Mouse (Mus musculus) cerebellum, adult 11 months (tissue): ENCODE data around the gene B4gat1.
"Not testable (repeated sequence)": the region's sequence is repeated elsewhere in the genome, so short reads cannot be mapped to it uniquely, and the experiment has no call there.

Experiments
- DNase-seq: peaks from one replicate; pipeline ENCODE4 v3.0.0; 2022

Gene B4gat1

DNA sequence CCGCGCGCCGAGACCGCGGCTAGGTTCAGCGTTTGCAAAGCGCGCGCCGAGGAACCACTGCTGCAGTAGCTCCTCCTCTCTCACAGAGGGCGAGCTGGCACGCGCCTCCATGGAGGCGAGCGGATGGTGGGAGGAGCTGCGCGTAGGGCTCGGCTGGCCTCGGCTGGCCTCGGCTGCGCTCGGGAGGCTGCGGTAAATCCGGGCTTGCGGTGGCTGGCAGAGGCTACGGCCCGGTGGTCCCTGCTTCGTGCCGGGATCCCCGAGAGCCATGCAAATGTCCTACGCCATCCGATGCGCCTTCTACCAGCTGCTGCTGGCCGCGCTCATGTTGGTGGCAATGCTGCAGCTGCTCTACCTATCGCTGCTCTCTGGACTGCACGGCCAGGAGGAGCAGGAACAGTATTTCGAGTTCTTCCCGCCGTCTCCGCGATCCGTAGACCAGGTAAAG lies at the start of gene B4gat1, which contains the start of gene AC124502.3:
TSS of gene B4gat1 (plus strand) at position 118 of the 448 bp plus-strand sequence.
TSS of gene AC124502.3 (plus strand) at position 183 of the 448 bp plus-strand sequence.
- DNase-seq = peak; percentile 92

DNA sequence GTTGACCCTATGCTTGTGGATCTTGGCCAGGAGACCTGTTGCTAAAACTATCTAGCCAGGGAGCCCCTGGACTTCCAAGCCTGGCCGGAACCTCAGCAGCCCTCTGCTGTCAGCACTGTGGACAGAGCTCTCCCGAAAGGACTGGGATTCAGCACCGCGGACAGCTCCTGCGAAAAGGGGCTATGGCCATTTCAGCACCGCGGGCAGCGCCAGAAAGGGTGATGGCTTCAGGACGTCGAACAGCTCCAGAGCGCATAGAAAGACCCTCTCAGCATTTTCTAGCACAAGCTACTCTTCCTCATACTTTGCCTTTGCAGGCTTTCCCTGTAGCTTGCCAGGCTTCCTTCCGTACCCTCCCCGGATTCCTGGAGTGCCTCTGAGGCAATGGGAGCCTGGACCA lies 49.6 kb upstream of the B4gat1 start:
- peak; percentile 35 for DNase-seq

DNA sequence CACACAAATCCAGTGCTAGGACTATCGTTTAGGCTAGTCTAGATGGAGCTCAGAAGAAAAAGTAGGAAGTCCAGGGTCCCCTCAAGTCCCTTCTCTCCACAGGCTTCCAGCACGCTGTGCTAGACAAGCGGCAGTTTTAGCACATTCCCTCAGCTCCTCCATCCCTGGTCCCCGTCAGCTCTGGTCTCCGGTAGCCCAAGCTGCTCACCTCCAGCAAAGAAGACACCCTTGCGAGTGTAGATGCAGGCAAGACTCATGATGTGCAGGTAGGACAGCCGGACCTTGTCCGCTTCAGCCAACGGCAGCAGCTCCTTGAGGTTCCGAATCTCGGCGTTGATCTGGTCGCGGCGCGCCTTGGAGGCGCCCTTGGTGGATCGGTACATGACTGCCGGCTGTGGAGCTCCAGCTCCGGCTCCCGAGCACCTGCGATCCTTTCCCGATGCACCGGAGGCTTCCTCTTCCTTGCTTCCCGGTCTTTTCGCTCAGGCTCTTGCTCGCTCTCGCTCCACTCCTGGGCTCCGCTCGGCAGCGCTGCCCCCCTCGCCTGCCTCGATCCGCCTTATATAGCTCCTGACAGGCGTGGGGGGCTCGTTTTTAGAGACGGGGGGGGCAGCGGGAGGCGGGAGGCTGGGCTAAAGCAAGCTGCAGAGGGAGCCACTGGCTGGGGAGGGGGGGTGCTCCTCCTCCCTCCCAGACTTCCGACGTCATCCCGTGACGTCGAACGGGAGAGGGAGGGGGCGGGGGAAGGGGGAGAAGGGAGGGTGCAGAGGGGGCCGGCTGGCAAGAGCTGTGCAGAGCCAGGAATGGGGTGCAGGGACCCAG lies 49.0 kb upstream of the B4gat1 start:
- peak; percentile 80 for DNase-seq

DNA sequence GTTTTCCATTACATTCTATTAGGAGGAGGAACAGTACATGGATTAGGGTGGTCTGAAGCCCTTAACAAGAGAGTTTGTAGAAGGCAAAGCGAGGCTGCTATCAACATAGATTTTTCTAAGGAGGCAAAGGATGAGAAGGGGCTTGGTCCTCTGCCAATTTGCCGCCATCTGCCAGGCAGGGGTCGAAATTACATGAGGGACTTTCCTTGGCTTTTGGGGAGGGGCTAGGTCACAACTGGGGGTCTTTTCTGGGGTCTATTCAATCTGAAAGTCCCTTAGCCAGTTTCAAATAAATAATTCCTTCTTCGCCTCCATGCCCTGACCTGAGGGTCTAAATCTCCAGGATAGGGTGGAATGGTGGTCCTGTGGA lies 48.4 kb upstream of the B4gat1 start, which contains the start of gene Npas4:
TSS of gene Npas4 (minus strand) at position 61 of the 370 bp plus-strand sequence.
- DNase-seq = no peak

DNA sequence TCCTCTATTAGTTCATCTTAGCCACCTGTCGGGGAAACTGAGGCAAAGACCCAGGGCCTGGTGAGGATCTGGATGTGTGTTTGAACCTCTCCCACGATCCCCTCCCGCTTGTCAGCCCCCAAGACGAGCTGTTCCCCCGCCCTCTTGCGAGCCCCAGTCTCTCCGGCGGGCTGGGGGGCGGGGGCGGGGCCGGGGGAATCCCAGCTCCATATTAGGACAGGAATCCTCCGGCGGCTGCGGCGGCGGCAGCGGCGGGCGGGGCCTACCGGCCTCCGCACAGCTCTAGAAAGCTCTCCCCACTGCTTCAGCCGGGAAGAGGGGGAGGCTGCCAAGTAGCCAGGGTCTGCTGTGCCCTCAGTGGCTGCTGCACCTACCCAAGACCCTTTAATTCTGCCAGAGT lies 47.9 kb upstream of the B4gat1 start:
- DNase-seq = no peak

DNA sequence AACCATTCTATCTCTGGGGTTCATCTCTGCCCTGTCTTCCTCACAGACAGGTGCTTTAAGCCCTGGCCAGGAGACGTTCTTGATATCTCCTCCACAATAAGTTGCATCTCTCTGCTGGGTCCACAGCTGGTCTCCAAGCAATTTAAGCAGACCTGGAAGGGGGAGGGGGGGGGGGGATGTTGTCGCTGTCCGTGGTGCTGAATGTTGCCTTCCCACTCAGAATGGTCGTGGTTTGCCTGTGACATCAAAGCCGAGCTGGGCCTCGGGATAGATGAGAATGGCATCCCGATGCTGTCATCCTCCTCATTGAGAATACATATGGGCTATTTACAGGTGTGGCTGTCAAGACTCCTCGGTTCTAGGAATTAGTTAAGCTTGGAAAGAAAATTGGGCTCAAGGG lies 46.3 kb upstream of the B4gat1 start:
- no peak for DNase-seq

DNA sequence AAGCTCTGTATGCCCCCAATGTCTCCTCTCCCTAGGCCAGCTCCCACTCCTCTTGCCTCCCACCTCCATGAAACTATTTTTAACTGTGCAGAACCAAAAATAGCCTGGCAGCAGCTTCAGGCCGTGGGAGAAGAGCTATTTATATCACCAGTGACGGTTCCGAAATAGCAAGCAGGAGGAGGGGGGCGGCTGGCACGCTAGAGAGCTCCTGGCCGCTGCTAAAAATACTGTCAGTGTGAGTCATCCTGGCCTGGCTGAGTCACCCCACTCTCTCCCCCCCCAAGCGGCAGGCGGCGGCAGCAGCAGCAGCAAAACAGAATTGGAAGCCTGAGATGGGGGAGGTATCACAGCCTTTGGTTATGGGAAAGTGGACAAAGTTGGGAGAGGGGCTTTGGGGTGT lies 45.7 kb upstream of the B4gat1 start:
- peak; percentile 81 for DNase-seq

DNA sequence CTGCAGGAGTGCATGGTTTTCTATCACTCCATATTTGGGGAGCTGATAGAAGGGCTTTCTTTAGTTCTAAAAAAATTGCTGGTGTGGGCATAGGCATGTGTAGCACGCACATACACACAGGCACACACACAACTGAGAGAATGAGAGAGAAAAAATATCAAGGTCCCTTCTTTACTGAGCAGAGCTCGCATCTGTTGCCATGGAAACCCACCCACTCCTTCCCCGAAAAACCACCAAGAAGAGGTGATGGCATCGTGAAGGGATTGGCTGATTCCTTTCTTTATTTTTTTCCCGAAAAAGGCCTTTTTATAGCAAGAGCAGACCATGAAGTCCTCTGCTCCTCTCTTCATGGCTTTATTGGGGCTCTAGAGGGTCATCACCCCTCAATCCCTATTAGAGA lies 44.6 kb upstream of the B4gat1 start:
- no peak for DNase-seq

DNA sequence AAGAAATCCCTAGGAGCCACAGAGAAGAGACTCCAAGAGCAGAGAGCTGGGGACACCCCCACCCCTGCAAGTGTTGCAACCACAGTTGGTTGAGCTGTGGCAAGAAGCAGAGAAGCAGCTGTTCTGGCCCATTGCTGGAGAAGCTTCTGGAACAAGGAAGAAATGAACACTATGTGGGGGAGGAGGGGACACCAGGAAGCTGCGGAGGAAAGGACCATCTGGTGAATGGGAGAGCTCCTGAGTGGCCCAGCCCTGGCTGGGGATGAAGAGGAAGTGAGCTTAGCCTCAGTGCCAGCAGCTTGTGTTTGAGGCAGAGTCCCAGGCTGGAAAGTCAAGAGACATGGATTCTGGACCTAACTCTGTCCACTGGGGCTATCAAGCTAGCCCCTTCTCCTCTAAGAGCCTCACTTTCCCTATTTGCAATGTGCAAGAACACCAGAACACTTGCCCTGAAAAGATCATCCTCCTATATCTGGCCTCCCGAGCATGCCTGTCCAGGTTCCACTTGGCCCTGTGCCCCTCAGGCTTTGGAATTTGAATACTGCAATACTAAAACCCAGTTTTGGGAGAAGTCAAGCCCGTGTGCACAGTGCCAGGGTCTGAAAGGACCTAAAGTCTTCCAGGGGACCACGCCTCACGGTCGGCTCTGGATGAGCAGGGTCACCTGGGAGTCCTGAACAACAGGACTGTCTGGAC lies 39.0 kb upstream of the B4gat1 start:
- DNase-seq = no peak

DNA sequence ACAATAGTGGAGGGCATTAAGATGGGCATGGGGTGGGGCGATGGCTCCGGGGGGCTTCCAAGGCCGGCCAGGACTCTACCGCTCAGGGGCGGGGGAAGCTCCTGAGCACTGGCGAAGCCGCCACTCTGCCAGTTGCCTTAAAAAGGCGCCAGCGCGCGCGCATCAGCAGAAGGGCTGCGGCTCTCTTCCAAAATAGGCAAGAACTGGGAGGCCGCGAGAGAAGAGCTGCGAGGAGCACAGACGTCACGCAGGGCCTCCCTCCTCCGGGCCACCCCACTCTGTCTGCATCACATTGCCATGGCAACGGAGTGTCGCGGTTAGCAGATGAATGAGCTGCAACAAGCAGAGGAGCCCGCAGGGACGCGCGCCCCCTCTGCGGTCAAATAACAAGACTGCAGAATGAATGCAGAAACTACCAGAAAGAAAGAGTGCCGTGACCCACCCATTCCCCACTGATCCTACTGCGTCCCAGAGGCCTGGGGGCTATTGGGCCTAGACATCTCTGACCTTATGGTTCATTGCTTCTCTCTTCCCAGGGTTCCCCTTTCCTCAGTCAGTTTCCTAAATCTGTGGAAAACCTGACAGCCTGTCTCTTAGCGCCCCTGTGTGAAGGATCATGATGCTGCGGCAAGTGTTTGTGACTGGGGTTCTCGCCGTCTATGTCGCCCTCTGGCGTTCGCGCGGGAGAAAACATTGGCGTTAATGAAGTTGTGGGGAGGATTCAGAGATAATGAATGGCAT lies 36.8 kb upstream of the B4gat1 start:
- DNase-seq = peak; percentile 85

DNA sequence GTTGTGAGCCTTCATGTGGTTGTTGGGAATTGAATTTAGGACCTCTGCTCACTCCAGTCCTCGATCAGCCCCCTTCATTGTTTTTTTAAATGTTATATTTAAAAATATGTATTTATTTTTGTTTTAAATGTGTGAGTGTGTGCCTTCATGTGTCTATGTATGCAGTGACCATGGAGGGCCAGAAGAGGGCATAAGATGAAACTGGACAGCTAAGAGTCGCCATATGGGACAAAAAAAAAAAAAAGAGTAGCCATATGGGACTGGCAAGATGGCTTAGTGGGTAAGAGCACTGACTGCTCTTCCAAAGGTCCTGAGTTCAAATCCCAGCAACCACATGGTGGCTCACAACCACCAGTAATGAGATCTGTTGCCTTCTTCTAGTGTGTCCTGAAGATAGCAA lies 35.0 kb upstream of the B4gat1 start:
- DNase-seq = not testable (repeated sequence)

DNA sequence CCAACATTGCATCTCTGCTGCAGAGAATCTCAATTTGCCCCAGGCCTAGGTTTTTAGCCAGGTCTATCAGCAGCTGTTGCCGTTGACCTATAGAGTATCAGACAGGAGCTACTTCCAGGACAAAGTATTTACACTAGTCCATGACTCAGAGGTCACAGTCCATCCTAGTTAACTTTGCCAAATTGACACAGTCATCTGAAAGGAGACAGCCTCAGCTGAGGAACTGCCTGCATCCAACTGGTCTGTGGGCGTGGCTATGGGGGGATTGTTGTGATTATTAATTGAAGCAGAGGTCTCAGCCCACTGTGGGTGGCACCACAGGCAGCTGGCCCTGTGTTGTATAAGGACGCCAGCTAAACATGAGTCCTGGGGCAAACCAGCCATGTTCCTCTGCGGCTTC lies 33.7 kb upstream of the B4gat1 start:
- no peak for DNase-seq

DNA sequence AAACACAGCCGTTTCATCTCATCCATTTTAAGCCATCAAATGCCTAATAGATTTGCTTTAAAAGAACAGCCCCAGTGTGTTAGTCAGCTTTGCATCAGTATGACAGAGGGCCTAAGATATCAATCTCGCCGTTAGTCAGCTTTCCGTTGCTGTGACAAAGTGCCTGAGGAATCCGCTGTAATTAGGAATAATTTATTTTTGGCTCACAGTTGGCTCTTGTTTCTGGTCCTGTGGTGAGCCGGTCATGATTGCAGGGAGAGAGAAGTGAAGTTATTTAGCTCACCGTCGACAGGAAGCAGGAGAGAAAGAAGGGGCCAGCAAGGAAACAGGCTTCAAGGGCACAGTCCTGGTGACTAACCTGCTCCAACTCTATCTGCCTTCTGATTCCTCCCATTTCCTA lies 25.5 kb upstream of the B4gat1 start:
- no peak for DNase-seq

DNA sequence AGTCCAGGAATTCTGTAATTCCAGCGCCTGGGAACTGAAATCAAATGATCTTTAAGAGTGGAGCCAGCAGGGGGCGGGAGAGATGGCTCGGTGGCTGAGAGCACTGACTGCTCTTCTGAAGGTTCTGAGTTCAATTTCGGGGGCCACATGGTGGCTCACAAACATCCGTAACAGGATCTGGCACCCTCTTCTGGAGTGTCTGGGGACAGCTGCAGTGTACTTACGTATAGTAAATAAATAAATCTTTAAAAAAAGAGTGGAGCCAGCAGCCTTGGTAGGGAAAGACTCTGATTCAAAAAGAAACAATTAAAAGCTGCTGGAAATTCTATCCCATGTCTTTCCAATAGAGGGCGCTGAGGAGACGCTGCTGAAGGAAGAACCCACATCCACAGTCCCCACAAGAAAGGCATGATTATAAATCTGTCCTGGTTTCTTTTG lies 23.6 kb upstream of the B4gat1 start:
- DNase-seq = no peak

DNA sequence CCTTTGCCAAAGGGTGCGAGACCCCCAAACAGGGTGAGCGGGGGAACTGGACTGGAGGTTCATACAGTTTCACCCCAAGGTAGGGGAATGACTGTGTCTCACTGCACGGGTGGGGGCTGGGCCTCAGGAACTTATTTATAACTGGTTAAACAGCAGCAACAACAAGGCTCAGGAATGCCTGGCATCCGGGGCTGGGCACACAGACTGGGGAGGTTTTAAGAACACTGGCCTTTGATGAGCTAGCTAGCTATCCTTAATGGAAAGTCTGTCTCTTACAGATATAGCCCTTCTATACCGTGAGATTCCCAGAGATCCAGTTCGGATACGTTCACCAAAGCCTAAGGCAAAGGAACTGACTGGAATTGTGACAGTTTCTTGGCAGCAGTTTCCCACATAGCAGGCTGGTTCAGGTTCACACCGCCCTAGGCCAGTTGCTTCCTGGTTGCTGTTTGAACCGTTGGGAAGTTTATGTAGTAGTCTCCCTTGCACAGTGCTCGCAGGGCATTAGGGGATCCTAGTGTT lies 22.3 kb upstream of the B4gat1 start:
- DNase-seq = no peak

DNA sequence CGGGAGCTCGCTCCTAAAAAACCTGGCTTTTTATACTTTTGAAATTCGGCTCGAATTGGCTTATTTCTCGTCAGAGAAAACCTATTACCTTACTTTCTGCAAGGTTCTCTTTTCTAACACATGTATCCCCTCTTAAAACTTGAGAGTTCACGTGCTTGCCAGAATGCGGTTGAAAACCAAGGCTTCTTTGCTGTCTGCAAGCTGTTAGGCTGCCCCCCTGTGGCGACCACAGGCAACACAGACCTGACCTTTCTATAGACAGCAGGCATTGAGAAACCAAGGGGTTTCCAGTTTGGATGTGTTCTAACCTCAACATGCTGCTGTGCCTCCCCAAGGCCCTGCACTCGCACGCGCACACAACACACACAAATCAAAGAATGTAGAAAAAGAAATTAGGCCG lies 21.8 kb upstream of the B4gat1 start:
- peak; percentile 60 for DNase-seq

DNA sequence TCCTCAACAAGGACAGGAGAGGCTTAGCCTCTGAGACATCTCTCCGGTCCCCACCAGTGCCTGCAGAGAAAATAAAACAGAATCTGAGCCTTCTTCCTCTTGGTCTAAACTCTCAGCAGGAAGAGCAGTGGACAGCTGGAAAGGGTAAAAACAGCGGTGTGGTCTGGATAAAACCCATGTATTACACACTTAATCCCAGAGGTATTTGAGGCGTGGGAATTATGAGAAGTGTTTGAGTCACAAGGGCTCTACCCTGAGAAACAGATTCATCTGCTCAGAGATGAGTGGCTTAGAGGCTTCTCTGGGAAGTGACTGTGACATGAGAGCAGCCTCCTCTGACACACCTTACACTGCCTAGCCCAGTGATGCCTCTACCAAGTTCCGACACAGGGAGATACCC lies 21.0 kb upstream of the B4gat1 start:
- DNase-seq = no peak

DNA sequence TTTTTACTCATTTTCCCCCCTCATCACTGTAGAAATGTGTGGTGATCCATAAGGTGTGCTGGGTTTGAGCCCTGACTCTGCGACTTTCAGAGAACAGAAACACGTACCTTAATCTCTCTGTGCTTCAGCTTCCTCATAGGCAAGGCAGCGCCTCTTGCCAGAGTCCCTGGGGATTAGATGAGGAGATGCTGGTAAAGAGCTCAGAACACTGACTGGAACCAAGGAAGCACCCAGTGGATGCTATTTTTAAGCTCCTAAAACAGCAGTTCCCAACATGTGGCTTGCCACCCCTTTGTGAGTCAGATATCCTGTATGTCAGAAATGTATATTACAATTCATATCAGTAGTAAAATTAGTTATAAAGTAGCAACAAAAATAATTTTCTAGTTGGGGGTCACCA lies 20.4 kb upstream of the B4gat1 start:
- no peak for DNase-seq

DNA sequence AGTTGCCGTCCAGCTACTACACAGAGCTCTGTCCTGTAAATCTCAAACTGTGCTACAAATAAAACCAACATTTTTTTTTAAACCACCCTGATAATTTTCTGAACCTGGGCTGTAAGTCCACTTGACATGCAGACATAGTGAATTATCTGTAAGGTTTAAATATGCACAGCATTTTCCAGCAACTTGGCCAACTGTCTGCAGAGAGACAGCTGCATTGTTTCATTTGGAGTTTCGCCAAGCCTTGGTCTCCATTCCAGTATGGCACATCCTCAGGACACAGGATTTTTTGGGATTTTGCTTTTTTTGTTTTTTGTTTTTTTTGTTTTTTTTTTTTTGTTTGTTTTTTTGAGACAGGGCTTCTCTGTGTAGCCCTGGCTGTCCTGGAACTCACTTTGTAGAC lies 17.2 kb upstream of the B4gat1 start:
- no peak for DNase-seq

DNA sequence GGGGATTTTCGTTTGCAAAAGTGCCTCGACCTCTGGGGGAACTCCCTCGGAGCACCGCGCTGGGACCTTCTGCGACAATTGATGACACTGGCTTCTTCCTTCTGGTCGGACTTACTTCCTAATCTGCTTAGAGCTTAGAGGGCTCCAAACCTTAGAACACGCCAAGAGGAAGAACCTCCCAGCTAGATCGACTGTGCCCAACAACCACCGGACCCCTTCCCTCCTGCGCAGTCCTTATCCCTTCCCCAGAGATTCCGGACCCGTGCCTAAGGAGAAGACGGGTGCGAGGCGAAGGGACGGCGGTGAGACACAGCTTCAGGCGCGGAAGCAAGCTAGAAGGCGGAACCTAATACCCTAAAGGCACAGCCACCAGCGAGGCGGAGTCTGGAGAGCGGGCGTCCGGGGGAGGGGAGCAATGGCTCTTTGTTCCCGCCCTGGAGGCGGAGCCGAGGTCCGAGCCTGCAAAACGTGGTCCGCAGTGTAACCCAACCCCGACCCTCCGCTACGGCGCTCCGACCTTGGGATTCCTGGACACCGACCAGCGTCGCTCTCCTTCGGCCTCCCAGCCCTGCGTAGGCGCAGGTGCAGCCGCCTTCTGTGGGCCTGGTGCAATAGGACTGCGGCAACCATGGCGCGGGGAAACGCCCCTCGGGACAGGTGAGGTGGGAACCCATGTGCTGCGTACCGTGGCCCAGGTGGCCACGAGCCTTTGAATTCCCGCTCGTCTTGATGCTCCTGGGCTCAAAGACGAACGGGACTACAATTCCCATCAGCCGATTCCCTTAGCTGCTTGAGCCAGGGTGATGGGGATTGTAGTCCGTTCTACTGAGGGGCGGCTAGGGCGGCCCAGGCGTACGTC lies 14.8 kb upstream of the B4gat1 start, which contains the start of gene Slc29a2:
TSS of gene Slc29a2 (plus strand) at position 240 of the 859 bp plus-strand sequence.
- peak; percentile 90 for DNase-seq

DNA sequence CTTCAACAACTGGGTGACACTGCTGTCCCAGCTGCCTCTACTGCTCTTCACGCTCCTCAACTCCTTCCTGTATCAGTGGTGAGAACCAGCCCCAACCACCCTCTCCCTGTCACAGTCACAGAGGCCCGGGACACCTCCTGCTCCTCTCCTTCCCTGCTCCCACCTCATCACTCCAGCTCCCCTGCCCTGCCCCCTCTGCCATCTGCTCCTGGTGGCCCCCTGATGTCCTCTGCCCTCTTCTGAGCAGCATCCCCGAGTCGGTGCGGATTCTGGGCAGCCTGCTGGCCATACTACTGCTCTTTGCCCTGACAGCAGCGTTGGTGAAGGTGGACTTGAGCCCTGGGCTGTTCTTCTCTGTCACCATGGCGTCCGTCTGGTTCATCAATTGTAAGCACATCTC lies 12.5 kb upstream of the B4gat1 start:
- DNase-seq = no peak

DNA sequence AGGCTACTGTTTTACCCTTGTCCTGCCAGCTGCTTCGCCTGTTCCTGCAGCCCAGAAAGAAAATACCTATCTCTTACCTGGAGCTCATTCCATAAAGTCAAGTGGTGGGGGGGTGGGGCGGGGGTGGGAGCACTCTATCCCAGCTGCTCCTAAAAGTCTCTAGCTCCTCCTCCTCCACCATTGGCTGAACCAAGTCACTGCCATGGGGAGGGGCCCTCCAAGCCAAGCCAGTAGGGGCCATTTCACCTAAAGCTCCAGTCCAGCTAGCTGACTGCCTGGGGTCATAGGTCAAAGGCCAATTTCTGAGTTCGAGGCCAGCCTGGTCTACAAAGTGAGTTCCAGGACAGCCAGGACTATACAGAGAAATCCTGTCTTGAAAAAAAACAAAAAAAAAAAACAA lies 5.9 kb upstream of the B4gat1 start:
- no peak for DNase-seq
